Mouse (Mus musculus): Measurements from ENCODE around the gene Tmem259. TPM values are rescaled to one million over a fixed set of nuclear protein-coding genes. Genes with fewer than 3 reads are reported as not detected.
A peak's percentile ranks its signal among the peaks of the same experiment; 100 is the strongest.

The Tmem259 gene
- polyA plus RNA-seq, 1 experiment, result not detected

DNA sequence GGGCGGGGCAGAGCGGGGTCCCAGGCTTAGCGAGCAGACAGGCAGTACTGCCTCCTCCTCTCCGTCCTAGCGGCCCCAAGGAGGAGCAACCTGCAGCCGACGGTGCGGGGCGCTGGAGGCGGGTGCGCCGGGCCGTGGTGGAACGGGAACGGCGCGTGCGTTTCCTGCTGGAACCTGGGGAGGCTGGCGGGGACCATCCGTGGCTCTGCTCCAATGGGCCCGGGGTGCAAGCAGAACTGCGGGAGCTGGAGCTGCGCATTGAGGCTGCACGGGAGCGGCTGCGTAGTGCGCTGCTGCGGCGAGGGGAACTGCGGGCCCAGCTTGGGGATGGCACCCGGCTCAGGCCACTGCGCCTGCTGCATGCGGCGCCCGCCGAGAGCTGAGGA lies 7.4 kb downstream of the Tmem259 start:
- Histone ChIP-seq H3K4me3 (ENCODE audit: insufficient read depth, low read depth, low read length) (no peak overlapping the region), H3K27ac (ENCODE audit: insufficient read depth, low read depth, low read length) (no peak overlapping the region), H3K4me1 (ENCODE audit: control insufficient read depth, insufficient read depth, low read length) (peaks cover 13% of the 10 kb centered on the region)
- WGBS, result 79% methylated on average over 36 of the region's 36 CpGs
- TF ChIP-seq POLR2A (IDR thresholded peaks at IDR 0.05; ENCODE audit: insufficient read depth, low read depth, low read length), result no peak

DNA sequence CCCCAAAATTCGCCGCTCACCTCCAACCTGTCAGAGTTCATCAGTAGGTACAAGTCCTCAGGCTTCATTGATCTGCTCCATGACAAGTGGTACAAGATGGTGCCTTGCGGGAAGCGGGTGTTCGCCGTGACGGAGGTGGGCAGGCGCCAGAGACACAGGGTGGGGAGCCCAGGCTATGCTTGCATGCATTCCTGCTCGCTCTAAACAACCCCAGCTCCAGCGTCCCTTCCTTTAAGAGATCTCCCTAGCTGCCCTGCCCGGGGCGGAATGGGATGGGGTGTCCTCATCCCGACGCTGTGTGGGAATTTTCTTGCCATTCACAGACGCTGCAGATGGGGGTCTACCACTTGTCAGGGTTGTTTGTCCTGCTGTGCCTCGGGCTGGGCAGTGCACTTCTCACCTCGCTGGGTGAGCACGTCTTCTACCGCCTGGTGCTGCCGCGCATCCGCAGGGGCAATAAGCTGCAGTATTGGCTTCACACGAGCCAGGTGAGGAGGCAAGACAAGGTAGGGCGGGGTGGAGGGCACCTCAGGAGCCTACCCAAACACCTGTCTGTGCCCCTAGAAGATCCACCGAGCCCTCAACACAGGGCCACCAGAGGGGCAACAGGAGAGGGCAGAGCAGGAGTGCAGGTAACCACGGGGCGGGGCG lies 7.9 kb downstream of the Tmem259 start:
- H3K27ac ChIP-seq (ENCODE audit: insufficient read depth, low read depth, low read length), result no peak overlapping the region
- H3K4me3 ChIP-seq (ENCODE audit: insufficient read depth, low read depth, low read length), result no peak overlapping the region
- H3K4me1 ChIP-seq (ENCODE audit: control insufficient read depth, insufficient read depth, low read length), result peaks cover 8% of the 10 kb centered on the region
- 89% methylated on average over 28 of the region's 28 CpGs for WGBS
- TF ChIP-seq CTCF (IDR thresholded peaks at IDR 0.05; ENCODE audit: insufficient read depth, low read depth, low read length), result no peak
- TF ChIP-seq POLR2A (IDR thresholded peaks at IDR 0.05; ENCODE audit: insufficient read depth, low read depth, low read length), result no peak

DNA sequence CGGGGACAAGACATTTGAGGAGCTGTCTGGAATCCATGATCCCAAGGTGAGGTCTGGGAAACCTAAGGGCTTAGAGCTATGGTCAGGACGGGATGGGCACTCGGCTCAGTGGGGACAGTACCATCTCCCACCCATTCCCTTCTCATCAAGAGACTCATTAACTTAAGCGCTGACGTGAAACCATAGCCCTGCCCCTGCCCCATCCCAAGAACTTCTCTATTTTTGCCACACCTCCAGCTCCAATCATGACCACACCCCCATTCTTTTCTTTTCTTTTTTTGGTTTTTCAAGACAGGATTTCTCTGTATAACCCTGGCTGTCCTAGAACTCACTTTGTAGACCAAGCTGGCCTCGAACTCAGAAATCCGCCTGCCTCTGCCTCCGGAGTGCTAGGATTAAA lies 9.5 kb downstream of the Tmem259 start:
- Histone ChIP-seq H3K4me3 (ENCODE audit: insufficient read depth, low read depth, low read length) (no peak overlapping the region), H3K4me1 (ENCODE audit: control insufficient read depth, insufficient read depth, low read length) (peaks cover 7% of the 10 kb centered on the region; the same call in 1 of the 2 replicates), H3K27ac (ENCODE audit: insufficient read depth, low read depth, low read length) (no peak overlapping the region)
- no peak for TF ChIP-seq CTCF (IDR thresholded peaks at IDR 0.05; ENCODE audit: insufficient read depth, low read depth, low read length)
- no peak for TF ChIP-seq POLR2A (IDR thresholded peaks at IDR 0.05; ENCODE audit: insufficient read depth, low read depth, low read length)
- 87% methylated on average over 8 of the region's 8 CpGs for whole genome bisulfite sequencing

DNA sequence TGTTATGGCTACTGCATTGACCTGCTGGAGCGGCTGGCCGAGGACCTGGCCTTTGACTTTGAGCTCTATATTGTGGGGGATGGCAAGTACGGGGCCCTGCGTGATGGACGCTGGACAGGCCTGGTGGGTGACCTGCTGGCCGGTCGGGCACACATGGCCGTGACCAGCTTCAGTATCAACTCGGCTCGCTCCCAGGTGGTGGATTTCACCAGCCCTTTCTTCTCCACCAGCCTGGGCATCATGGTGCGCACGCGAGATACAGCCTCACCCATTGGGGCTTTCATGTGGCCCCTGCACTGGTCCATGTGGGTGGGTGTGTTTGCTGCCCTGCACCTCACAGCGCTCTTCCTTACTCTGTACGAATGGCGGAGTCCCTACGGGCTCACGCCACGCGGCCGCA lies 10.0 kb downstream of the Tmem259 start:
- H3K27ac ChIP-seq (ENCODE audit: insufficient read depth, low read depth, low read length), result no peak overlapping the region
- H3K4me1 ChIP-seq (ENCODE audit: control insufficient read depth, insufficient read depth, low read length), result peaks cover 7% of the 10 kb centered on the region; the same call in 1 of the 2 replicates
- no peak overlapping the region for H3K4me3 ChIP-seq (ENCODE audit: insufficient read depth, low read depth, low read length)
- WGBS, result 90% methylated on average over 21 of the region's 21 CpGs
- no peak for TF ChIP-seq POLR2A (IDR thresholded peaks at IDR 0.05; ENCODE audit: insufficient read depth, low read depth, low read length)
- TF ChIP-seq CTCF (IDR thresholded peaks at IDR 0.05; ENCODE audit: insufficient read depth, low read depth, low read length), result no peak

DNA sequence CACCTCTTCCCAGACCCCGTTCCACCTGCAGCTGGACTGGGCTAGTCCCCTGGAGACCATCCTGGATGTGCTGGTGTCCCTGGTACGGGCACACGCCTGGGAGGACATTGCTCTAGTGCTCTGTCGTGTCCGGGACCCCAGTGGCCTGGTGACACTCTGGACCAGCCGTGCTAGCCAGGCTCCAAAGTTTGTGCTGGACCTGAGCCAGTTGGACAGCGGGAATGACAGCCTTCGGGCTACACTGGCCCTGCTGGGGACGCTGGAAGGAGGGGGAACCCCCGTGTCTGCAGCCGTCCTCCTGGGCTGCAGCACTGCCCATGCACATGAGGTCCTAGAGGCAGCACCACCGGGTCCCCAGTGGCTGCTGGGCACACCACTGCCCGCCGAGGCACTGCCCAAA lies 11.3 kb downstream of the Tmem259 start:
- H3K4me3 ChIP-seq (ENCODE audit: insufficient read depth, low read depth, low read length), result no peak overlapping the region
- WGBS, result 37% methylated on average over 14 of the region's 14 CpGs
- no peak for TF ChIP-seq CTCF (IDR thresholded peaks at IDR 0.05; ENCODE audit: insufficient read depth, low read depth, low read length)
- TF ChIP-seq POLR2A (IDR thresholded peaks at IDR 0.05; ENCODE audit: insufficient read depth, low read depth, low read length), result no peak

DNA sequence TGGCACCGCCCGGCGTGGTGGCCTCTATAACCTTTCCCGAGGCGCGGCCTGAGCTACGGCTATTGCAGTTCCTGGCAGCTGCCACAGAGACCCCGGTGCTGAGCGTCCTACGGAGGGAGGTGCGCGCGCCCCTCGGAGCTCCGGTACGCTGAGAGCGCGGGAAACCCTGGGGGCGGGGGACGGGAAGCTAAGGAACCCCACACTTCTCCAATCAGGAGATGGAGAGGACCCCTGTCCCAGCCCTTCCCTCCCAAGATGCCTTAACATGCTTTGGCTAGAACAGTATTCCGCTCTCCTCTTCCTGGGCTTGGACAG lies 13.0 kb downstream of the Tmem259 start:
- 7% methylated on average over 21 of the region's 21 CpGs for WGBS
- H3K4me1 ChIP-seq (ENCODE audit: control insufficient read depth, insufficient read depth, low read length), result peaks cover 7% of the 10 kb centered on the region; the same call in 1 of the 2 replicates
- no peak for TF ChIP-seq CTCF (IDR thresholded peaks at IDR 0.05; ENCODE audit: insufficient read depth, low read depth, low read length)
- TF ChIP-seq POLR2A (IDR thresholded peaks at IDR 0.05; ENCODE audit: insufficient read depth, low read depth, low read length), result no peak
- H3K27ac ChIP-seq (ENCODE audit: insufficient read depth, low read depth, low read length), result no peak overlapping the region
- peak overlapping the region; percentile 23 for H3K4me3 ChIP-seq (ENCODE audit: insufficient read depth, low read depth, low read length)

More for the DNA sequence above, 11.3 kb downstream of the Tmem259 start:
- no peak overlapping the region for H3K27ac ChIP-seq (ENCODE audit: insufficient read depth, low read depth, low read length)
- H3K4me1 ChIP-seq (ENCODE audit: control insufficient read depth, insufficient read depth, low read length), result peaks cover 7% of the 10 kb centered on the region; the same call in 1 of the 2 replicates

DNA sequence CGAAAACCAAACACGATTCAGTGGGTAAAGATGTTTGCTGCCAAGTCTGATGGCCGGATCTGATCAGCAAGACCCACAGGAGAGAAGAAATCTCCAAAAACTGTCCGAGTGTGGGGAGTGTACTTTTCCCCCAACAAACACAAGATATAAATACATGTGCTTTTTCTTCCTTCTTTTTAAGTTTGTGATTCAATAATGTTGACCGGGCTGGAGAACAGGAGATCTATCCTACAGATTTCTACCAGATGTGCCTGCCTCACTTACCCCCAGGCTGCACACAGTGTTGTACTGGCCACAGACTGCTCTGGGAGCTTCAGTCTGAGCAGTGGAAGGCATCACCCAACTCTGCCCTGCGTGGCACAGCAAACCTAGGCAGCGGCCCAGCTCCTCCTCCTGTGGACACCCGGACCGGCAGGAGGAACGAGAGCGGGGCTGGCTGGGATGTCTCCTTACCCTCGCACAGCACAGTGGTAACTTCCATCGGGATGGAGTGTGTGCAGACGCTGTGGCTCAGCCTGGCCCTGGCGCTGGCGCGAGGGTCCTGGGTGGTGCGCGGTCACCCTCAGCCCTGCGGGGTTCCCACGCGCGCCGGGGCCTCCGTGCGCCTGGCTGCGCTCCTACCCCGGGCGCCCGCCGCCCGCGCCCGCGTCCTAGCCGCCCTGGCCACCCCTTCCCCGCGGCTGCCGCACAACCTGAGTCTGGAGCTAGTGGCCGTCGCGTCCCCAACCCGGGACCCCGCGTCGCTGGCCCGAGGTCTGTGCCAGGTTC lies 13.5 kb downstream of the Tmem259 start, which contains the start of gene Grin3b:
Gene Grin3b, plus strand, starts transcription at position 301 of the 768 bp plus-strand sequence.
- Histone ChIP-seq H3K27ac (ENCODE audit: insufficient read depth, low read depth, low read length) (no peak within 1 kb of the TSS), H3K4me3 (ENCODE audit: insufficient read depth, low read depth, low read length) (peak within 1 kb of the TSS; percentile 23), H3K4me1 (ENCODE audit: control insufficient read depth, insufficient read depth, low read length) (peaks cover 7% of the 10 kb centered on the region; the same call in 1 of the 2 replicates)
- no peak for TF ChIP-seq POLR2A (IDR thresholded peaks at IDR 0.05; ENCODE audit: insufficient read depth, low read depth, low read length)
- TF ChIP-seq CTCF (IDR thresholded peaks at IDR 0.05; ENCODE audit: insufficient read depth, low read depth, low read length), result no peak
- 7% methylated on average over 47 of the region's 47 CpGs for WGBS

DNA sequence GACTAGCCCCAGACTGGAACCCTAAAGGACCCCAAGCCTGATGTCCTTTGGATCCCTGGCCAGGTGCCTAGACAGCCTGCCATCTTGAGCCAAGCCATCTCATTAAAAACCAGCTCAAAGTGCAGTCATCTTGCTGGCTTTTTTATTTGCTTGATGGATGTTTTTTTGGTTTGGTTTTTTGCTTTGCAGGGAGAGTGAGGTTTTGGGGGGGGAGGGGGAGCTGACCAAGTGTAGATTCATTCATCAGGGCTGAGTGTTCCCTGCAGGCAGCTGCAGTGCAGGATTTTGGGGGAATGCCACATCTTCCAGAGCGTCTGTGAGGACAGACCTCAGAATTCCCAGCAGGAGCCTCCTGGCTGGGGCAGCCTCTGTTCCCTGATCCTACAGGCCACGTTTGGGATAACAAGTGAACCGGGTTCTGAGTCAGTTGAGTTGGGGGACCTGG lies 15.0 kb downstream of the Tmem259 start:
- H3K27ac ChIP-seq (ENCODE audit: insufficient read depth, low read depth, low read length), result no peak overlapping the region
- 26% methylated on average over 3 of the region's 3 CpGs for WGBS
- TF ChIP-seq POLR2A (IDR thresholded peaks at IDR 0.05; ENCODE audit: insufficient read depth, low read depth, low read length), result no peak
- no peak for TF ChIP-seq CTCF (IDR thresholded peaks at IDR 0.05; ENCODE audit: insufficient read depth, low read depth, low read length)
- H3K4me1 ChIP-seq (ENCODE audit: control insufficient read depth, insufficient read depth, low read length), result peaks cover 7% of the 10 kb centered on the region; the same call in 1 of the 2 replicates
- no peak overlapping the region for H3K4me3 ChIP-seq (ENCODE audit: insufficient read depth, low read depth, low read length)

DNA sequence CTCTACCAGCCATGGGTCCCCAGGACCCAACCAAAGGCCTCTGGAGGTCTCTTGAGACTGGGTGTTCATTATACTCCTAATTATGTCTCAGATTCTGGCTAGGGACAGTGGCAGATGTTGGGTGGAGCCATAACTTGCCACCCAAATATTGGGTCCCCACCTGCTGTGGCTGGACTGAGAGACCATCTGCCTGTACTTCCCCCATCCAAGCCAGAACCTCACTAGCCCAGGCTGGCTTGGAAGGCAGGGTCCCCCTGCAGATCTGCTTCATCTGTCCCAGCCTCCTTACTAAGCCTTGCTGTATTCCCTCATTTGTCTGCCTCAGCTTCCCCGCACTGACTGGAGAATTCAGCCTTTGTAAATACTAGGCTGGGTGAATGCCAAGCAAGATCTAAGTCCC lies 15.9 kb downstream of the Tmem259 start:
- no peak overlapping the region for H3K4me3 ChIP-seq (ENCODE audit: insufficient read depth, low read depth, low read length)
- H3K27ac ChIP-seq (ENCODE audit: insufficient read depth, low read depth, low read length), result no peak overlapping the region
- no peak for TF ChIP-seq CTCF (IDR thresholded peaks at IDR 0.05; ENCODE audit: insufficient read depth, low read depth, low read length)
- TF ChIP-seq POLR2A (IDR thresholded peaks at IDR 0.05; ENCODE audit: insufficient read depth, low read depth, low read length), result no peak
- peaks cover 7% of the 10 kb centered on the region; the same call in 1 of the 2 replicates for H3K4me1 ChIP-seq (ENCODE audit: control insufficient read depth, insufficient read depth, low read length)
- WGBS, result 59% methylated on average over 1 of the region's 1 CpGs

All from olfactory bulb, adult 2 months (tissue).